In the genomic region with DNA sequence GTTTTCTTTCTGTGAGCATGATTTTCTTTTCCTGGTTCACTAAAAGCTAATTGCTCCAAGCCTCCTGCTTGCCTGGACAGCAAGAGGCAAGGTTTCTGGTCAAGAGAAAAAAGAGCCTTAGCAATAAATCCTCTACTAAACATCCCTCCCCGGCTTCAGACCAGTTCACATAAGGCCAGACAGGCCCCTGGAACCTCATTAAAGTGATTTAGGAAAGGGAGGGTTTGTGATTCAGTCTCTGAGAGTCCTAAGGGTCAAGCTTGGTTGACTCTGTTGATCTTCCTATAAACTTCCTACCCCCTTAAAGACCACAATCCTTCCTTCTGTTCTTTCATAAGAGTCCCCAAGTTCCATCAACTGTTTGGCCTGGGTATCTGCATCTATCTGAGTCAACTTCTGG, we compare ENCODE assay signal across 25 mouse cellular contexts. TPM values are rescaled to one million over a fixed set of nuclear protein-coding genes. Genes with fewer than 3 reads are reported as not detected.
"Had no signal": no experiment of that assay in that cellular context is flagged by ENCODE, and none has a peak within 500 bp of the region (broad histone marks: within the 10 kb centered on the region; RNA-seq: fewer than 3 reads in every experiment).

No protein-coding gene starts in this region.

- H3K36me3 ChIP-seq: hindbrain, embryonic 10.5 days; hindbrain, embryonic 12.5 days; intestine, embryonic 15.5 days; limb, embryonic 10.5 days; limb, embryonic 12.5 days; liver, embryonic 13.5 days; liver, embryonic 15.5 days had no signal

- DNase-seq: gastrocnemius, adult 2 months; gastrocnemius, postnatal 10 days; gastrocnemius, postnatal 25 days; heart, adult 18-20 months; heart, postnatal 10 days; heart, postnatal 4 days; liver; liver, embryonic 13.5 days; liver, postnatal 0 days had no signal

- H3K27ac ChIP-seq: gastrocnemius, adult 2 months; heart, embryonic 10.5 days; hindbrain, embryonic 10.5 days; hindbrain, embryonic 12.5 days; hindbrain, embryonic 14.5 days; intestine, embryonic 15.5 days; layer of hippocampus, adult 2 months; left cerebral cortex, adult 2 months; limb, embryonic 10.5 days; limb, embryonic 12.5 days; liver, embryonic 13.5 days; liver, embryonic 15.5 days had no signal

- H3K9me3 ChIP-seq: heart, embryonic 10.5 days; hindbrain, embryonic 12.5 days; intestine, embryonic 15.5 days; limb, embryonic 10.5 days; limb, embryonic 12.5 days; liver, embryonic 13.5 days; liver, embryonic 15.5 days had no signal

- H3K9ac ChIP-seq: heart, embryonic 12.5 days; hindbrain, embryonic 12.5 days; hindbrain, embryonic 14.5 days; intestine, embryonic 15.5 days; limb, embryonic 12.5 days; liver, embryonic 13.5 days; liver, embryonic 15.5 days; liver, postnatal 0 days had no signal

- H3K27me3 ChIP-seq: heart, embryonic 12.5 days; hindbrain, embryonic 12.5 days; intestine, embryonic 15.5 days; limb, embryonic 12.5 days; liver, embryonic 13.5 days; liver, embryonic 15.5 days had no signal

- H3K4me1 ChIP-seq: heart, embryonic 10.5 days; heart, embryonic 12.5 days; hindbrain, embryonic 10.5 days; hindbrain, embryonic 12.5 days; intestine, embryonic 15.5 days; limb, embryonic 10.5 days; limb, embryonic 12.5 days; liver, embryonic 13.5 days; liver, embryonic 15.5 days had no signal

- ATAC-seq: forebrain, embryonic 16.5 days; hindbrain, embryonic 16.5 days; inflammation-experienced regulatory T-cells, adult 6 months; intestine, embryonic 15.5 days; intestine, postnatal 0 days; liver, postnatal 0 days had no signal

- H3K4me3 ChIP-seq: gastrocnemius, adult 2 months; heart, embryonic 10.5 days; heart, embryonic 12.5 days; hindbrain, embryonic 10.5 days; hindbrain, embryonic 12.5 days; intestine, embryonic 15.5 days; layer of hippocampus, adult 2 months; left cerebral cortex, adult 2 months; limb, embryonic 10.5 days; limb, embryonic 12.5 days; liver, embryonic 13.5 days; liver, embryonic 15.5 days had no signal

- H3K4me2 ChIP-seq: heart, embryonic 12.5 days; hindbrain, embryonic 12.5 days; hindbrain, embryonic 14.5 days; intestine, embryonic 15.5 days; limb, embryonic 12.5 days; liver, embryonic 11.5 days; liver, embryonic 13.5 days; liver, embryonic 15.5 days had no signal

RNA-seq across cellular contexts. Expression of gene Myoz2, which starts 37.8 kb away (rescaled TPM):
- polyA plus RNA-seq: forebrain, embryonic 16.5 days; hindbrain, embryonic 10.5 days; hindbrain, embryonic 14.5 days; inflammation-experienced regulatory T-cells, adult 6 months had no signal
